Mouse (Mus musculus): ENCODE data around the gene Wbp2. TPM values are rescaled to one million over a fixed set of nuclear protein-coding genes. Genes with fewer than 3 reads are reported as not detected.
A peak's percentile ranks its signal among the peaks of the same experiment; 100 is the strongest.
"Not testable (repeated sequence)": the region's sequence is repeated elsewhere in the genome, so short reads cannot be mapped to it uniquely, and the experiment has no call there.

Gene Wbp2
- total RNA-seq (2017): 93.6 and 100 TPM in 2 replicates

DNA sequence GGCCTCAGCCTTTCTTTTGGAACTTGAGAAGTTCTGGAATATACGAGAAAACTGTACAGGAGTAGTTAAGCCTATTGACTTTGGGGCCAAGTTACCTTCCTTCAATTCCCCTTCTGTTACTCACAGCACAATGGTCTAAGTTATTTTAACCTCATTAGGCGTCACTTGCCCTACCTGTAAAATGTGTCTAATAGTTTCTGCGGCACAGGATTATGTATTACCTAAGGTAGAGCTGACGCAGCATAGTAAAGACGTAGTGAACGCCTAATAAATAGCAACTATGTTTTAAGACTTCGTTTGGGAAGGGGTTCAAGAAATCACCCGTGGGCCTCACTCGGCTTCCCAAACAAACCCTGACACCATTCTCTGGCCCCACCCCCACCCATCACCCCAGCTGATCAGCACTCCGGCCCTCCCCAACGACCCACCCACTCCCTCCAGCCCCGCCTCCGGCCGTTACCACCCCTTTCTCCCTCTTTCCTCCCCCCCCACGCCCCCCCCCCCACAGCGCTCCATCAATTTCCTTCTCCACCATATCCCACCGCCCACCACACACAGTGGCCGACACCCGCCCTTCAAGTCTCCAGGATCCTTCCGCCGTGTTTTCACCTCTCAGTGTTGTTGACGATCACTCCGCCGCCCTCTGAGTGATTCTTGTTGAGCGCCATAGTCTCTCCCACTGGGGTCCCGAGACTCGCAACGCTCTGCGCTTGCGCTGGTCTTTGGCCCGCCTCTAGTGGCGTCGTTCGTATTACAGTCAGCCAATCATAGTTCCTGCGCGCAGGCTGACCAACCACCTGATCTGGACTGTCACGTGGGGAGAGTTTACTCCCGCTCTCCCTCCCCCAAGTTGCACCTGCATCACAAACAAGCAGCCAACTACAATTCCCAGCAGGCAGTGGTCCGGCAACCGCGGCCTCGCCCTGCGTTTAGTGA lies at the start of gene Wbp2:
Gene Wbp2 (minus strand): TSS at position 738 of the 936 bp plus-strand sequence.
- ATAC-seq (ENCODE audit: extremely low read depth, insufficient number of reproducible peaks, low FRiP score, poor library complexity, severe bottlenecking): peak; percentile 95

- no peak for ATAC-seq (ENCODE audit: extremely low read depth, insufficient number of reproducible peaks, low FRiP score, poor library complexity, severe bottlenecking)
These were observed 47.4 kb upstream of the Wbp2 start for GRCm38 (mm10) chr11:116134171-116134570.

GRCm38 (mm10) chr11:116133497-116133896 lies 46.7 kb upstream of the Wbp2 start:
- ATAC-seq (ENCODE audit: extremely low read depth, insufficient number of reproducible peaks, low FRiP score, poor library complexity, severe bottlenecking): no peak

DNA sequence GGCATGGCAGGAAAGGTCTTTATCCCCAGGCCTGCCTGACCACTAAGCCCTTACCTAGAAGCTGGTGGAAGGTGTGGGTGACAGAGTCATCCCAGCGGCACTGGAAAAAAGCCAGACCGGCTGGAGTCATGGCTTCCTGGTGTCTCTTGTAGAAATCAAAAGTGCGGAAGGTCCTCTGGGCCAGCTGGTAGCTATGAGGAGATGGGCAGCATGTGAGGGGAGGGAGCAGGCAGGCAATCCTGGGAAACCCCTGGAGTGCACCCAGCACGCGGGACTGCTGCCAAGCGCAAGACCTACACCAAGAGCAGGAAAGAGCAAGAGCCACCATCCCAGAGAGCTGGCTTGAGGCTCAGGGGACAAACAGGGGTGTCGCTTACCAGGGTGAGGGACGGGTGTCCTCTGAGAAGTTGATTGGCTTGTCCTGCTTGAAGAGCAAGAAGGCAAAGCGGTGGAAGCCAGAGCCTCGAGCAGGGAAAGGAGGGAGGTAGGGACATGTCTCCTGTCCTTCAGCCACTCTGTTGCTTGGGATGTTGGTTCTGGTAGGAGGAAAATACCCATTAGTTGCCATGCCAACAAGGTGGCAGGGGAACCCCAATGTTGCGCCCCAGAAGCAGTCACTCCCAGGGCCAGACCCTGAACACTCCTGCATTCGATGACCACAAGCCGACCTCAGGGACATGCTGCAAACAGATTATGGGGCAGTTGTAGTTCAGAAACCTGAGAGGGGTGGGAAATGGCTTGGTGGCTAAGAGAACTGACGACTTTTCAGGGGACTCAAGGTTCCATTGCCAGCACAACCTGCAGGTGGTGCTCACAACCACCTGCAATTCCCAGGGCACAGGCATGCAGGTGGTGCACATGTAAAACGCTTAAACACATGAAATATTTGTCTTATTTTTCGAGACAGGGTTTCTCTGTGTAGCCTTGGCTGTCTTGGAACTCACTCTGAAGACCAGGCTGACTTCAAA lies 45.9 kb upstream of the Wbp2 start:
- no peak for ATAC-seq (ENCODE audit: extremely low read depth, insufficient number of reproducible peaks, low FRiP score, poor library complexity, severe bottlenecking)

DNA sequence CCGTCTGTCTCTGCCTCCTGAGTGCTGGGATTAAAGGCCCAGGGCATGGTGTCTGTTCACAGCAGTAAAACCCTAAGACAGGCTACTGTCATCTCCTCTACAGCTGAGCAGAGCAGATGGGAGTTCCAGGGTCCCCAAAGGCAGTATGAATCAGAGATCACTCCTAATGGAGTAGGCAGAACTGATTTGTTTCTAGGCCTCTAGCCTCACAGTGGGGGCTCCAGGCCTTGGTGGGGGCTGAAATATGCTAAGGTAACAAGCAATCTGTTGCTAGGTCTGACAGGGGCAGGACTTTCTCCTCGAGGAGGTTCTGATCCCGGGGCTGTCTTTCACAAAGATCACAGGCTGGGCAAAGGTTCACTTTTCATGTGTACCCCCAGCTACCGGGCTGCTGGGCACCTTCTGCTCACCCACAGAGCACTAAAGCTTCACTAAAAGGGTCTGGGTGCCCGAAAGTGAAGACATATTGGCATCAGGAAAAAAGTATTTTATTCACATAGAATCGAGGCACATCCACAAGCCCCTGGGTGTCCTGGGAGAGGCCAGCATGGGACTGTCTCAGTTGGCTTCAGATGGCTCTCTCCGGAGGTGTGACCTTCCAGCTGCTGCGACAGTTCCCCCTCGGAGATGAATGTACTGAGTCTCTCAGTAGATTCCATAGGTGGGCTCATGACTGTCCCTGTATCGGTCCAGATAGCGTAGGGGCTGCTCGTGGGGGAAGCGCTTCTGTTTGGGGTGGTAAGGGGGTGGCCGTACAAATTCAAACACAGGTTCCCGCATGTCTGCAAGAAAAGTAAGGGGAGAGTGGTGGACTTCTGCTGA lies 44.8 kb upstream of the Wbp2 start:
- no peak for ATAC-seq (ENCODE audit: extremely low read depth, insufficient number of reproducible peaks, low FRiP score, poor library complexity, severe bottlenecking)

- ATAC-seq (ENCODE audit: extremely low read depth, insufficient number of reproducible peaks, low FRiP score, poor library complexity, severe bottlenecking): peak; percentile 72
These were observed 43.9 kb upstream of the Wbp2 start, which contains the start of gene Trim65 for GRCm38 (mm10) chr11:116130488-116131205. Gene Trim65, minus strand, starts transcription at chr11:116131128.

- ATAC-seq (ENCODE audit: extremely low read depth, insufficient number of reproducible peaks, low FRiP score, poor library complexity, severe bottlenecking): no peak
These were observed 43.2 kb upstream of the Wbp2 start for GRCm38 (mm10) chr11:116129993-116130487.

DNA sequence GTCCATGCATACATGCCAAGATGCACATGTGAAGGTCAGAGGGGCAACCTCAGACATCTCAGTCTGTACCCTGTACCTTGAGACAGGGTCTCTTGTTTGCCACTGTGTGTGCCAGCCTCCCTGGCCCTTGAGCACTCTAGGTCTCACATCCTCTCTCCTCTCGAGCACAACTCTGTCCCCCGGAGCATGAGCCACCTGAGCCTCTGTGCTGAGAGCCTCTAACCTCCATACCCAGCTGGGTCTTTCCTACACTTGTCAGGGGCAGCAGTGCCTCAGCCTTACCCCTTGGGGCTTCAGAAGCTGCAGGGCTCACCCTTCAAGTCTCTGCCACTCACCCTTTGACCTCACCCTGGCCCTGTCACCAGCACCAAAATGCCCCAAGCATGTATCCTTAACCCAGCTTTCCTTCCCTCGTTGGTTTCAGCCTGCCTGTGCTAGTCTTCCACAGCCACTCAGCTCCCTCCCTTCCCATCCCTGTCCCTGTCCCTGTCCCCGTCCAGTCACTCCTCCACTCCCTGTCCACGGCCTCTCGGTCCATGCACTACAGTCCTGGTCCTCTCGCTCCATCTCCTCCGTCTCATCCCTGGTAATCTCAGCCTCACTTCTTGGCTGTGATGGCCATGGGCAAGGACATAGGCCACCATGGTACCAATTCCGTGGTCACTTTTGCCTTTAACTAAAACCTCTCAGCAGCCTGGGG lies 42.4 kb upstream of the Wbp2 start:
- ATAC-seq (ENCODE audit: extremely low read depth, insufficient number of reproducible peaks, low FRiP score, poor library complexity, severe bottlenecking): no peak

GRCm38 (mm10) chr11:116127986-116128385 lies 41.2 kb upstream of the Wbp2 start:
- ATAC-seq (ENCODE audit: extremely low read depth, insufficient number of reproducible peaks, low FRiP score, poor library complexity, severe bottlenecking): no peak

GRCm38 (mm10) chr11:116127156-116127980 lies 40.6 kb upstream of the Wbp2 start, which contains the start of gene Trim47:
Gene Trim47, minus strand, starts transcription at chr11:116127210.
- no peak for ATAC-seq (ENCODE audit: extremely low read depth, insufficient number of reproducible peaks, low FRiP score, poor library complexity, severe bottlenecking)

GRCm38 (mm10) chr11:116126261-116126660 lies 39.5 kb upstream of the Wbp2 start:
- ATAC-seq (ENCODE audit: extremely low read depth, insufficient number of reproducible peaks, low FRiP score, poor library complexity, severe bottlenecking): no peak

DNA sequence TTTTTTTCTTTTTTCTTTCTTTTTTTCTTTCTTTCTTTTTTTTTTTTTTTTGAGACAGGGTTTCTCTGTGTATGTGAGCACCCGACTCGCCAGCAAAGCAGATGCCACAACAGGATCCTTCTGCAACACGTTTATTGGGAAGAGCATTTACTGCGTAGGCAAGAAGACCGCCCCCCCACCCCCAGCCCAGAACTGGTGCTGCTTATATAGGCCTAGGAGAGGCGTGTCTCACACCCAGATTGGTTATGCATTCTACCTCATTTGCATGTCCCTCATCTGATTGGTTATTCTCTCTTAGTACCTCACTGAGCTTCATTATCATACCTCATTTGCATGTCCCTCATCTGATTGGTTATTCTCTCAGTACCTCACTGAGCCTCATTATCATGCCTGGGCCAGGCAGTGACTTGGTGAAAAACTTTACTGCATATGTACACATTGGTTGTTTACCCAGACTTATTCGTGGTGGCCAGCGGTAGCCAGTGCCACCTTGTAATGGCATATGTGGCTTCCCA lies 35.0 kb upstream of the Wbp2 start:
- ATAC-seq (ENCODE audit: extremely low read depth, insufficient number of reproducible peaks, low FRiP score, poor library complexity, severe bottlenecking): not testable (repeated sequence)

- ATAC-seq (ENCODE audit: extremely low read depth, insufficient number of reproducible peaks, low FRiP score, poor library complexity, severe bottlenecking): no peak
These were observed 31.0 kb upstream of the Wbp2 start for GRCm38 (mm10) chr11:116117819-116118218.

DNA sequence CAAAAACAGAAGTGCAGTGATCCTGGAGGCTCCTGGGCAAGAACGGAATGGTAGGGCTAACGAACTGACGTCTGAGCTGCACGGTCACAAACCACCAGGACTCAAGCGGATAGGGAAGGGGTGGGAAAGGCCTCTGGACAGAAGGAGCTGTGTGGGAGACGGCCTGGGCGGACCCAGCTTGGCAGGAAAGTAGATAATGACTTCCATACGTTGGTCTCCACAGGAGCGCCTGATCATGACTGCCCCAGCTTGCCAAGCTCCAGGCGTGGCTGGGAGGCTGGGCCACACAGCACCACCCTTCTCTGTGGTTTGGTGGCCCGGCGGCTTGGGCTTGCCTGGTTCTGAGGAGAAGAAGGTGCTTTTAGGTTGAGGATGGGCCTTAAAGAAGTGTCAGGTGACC lies 30.4 kb upstream of the Wbp2 start:
- no peak for ATAC-seq (ENCODE audit: extremely low read depth, insufficient number of reproducible peaks, low FRiP score, poor library complexity, severe bottlenecking)

- no peak for ATAC-seq (ENCODE audit: extremely low read depth, insufficient number of reproducible peaks, low FRiP score, poor library complexity, severe bottlenecking)
These were observed 24.9 kb upstream of the Wbp2 start for GRCm38 (mm10) chr11:116111611-116112203.

GRCm38 (mm10) chr11:116111067-116111466 lies 24.3 kb upstream of the Wbp2 start:
- no peak for ATAC-seq (ENCODE audit: extremely low read depth, insufficient number of reproducible peaks, low FRiP score, poor library complexity, severe bottlenecking)

Data from neutrophil, adult 5-6 weeks (primary cell).